Mouse (Mus musculus): ENCODE measurements at regions not wholly inside any gene's neighbourhood (a gene's known extent, or its start where the extent isn't known, plus 50 kb on each side); places are given as distances from the start of the nearest gene placed in this dataset.

DNA sequence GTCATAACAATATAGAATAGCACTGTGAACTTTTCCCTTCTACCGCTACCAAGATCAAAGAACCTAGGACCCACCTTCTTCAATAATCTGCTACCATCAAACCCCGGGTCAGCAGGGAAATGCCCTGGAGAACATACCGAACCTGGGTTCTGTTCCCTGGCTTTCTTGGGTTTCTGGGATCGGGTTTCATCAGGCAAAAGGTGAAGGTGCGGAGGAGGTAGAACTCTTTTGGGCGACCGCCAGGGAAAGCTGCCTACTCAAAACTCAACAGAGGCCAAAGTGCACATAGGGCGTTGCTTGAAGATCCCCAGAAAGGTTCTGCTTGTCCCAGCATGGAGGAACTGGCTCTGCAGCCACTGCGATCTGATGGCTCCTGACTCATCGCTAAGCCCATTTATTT is 158.0 kb upstream of the Tbl1xr1 start:
- TF ChIP-seq CTCF (IDR thresholded peaks at IDR 0.05; ENCODE audit: low read depth, low read length): no peak
- TF ChIP-seq POLR2A (IDR thresholded peaks at IDR 0.05; ENCODE audit: extremely low read depth, insufficient read depth, low read length): no peak
